Comparison of ENCODE assay signal across 27 mouse cellular contexts in the genomic region with DNA sequence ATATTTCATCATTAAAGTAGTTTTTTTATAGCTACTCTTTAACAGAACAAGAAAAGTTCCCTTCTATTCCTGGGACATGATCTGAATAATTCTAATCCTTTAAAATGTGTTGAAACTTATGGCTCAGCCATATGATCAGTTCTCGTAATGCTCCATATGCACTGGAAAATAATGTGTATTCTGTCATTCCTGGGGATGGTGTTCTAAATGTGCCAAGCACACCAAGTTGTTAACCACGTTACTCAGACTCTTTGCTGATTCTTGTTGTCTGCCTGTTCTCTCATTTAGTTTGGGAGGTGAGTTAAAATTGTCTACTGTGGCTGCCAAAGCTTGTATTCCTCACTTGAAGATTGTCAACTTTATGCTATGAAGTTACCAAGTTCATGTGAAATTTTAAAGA.
"Had no signal": no experiment of that assay in that cellular context is flagged by ENCODE, and none has a peak within 500 bp of the region (broad histone marks: within the 10 kb centered on the region; RNA-seq: fewer than 3 reads in every experiment).

No protein-coding gene starts in this region.

- H3K4me1 ChIP-seq: kidney, embryonic 15.5 days; liver, embryonic 12.5 days had no signal

- DNase-seq: gastrocnemius, postnatal 14 days; gastrocnemius, postnatal 36 days; heart, adult 11 months; heart, adult 2 months; heart, postnatal 14 days; heart, postnatal 36 days; kidney, adult 11 months; kidney, adult 2 months; kidney, adult 9 months; kidney, postnatal 14 days; kidney, postnatal 36 days; layer of hippocampus, adult 9-11 months; layer of hippocampus, postnatal 36 days; left cerebral cortex, postnatal 4 days had no signal

- H3K36me3 ChIP-seq: heart, embryonic 13.5 days; heart, embryonic 15.5 days; hindbrain, embryonic 13.5 days; hindbrain, embryonic 15.5 days; kidney, embryonic 15.5 days; limb, embryonic 13.5 days; limb, embryonic 15.5 days; liver, embryonic 12.5 days had no signal

- H3K27ac ChIP-seq: heart, adult 2 months; heart, embryonic 13.5 days; heart, embryonic 15.5 days; hindbrain, embryonic 13.5 days; hindbrain, embryonic 15.5 days; hindbrain, postnatal 0 days; kidney, embryonic 15.5 days; kidney, postnatal 0 days; limb, embryonic 13.5 days; limb, embryonic 15.5 days; liver, embryonic 12.5 days; liver, embryonic 14.5 days had no signal

- H3K4me2 ChIP-seq: heart, embryonic 11.5 days; heart, embryonic 13.5 days; heart, embryonic 15.5 days; hindbrain, embryonic 13.5 days; hindbrain, embryonic 15.5 days; kidney, embryonic 15.5 days; limb, embryonic 13.5 days; limb, embryonic 15.5 days; liver, embryonic 12.5 days had no signal

- ATAC-seq: hindbrain, postnatal 0 days; intestine, embryonic 16.5 days; liver, embryonic 12.5 days had no signal

- H3K4me3 ChIP-seq: heart, adult 2 months; heart, embryonic 13.5 days; heart, embryonic 15.5 days; hindbrain, embryonic 13.5 days; hindbrain, embryonic 15.5 days; kidney, embryonic 15.5 days; limb, embryonic 13.5 days; limb, embryonic 15.5 days; liver, embryonic 12.5 days had no signal

- H3K9ac ChIP-seq: heart, embryonic 13.5 days; heart, embryonic 15.5 days; hindbrain, embryonic 13.5 days; hindbrain, embryonic 15.5 days; kidney, embryonic 15.5 days; limb, embryonic 13.5 days; limb, embryonic 15.5 days; liver, embryonic 12.5 days; liver, embryonic 14.5 days had no signal

- H3K9me3 ChIP-seq: heart, embryonic 13.5 days; heart, embryonic 15.5 days; hindbrain, embryonic 13.5 days; hindbrain, embryonic 15.5 days; kidney, embryonic 15.5 days; limb, embryonic 13.5 days; limb, embryonic 15.5 days; liver, embryonic 12.5 days had no signal

- H3K27me3 ChIP-seq: hindbrain, embryonic 13.5 days; hindbrain, embryonic 15.5 days; kidney, embryonic 15.5 days; limb, embryonic 13.5 days; limb, embryonic 15.5 days had no signal
